Mouse (Mus musculus): Measurements from ENCODE around the gene Iapp. TPM values are rescaled to one million over a fixed set of nuclear protein-coding genes. Genes with fewer than 3 reads are reported as not detected.
"Not testable (repeated sequence)": the region's sequence is repeated elsewhere in the genome, so short reads cannot be mapped to it uniquely, and the experiment has no call there.

Iapp gene
- polyA plus RNA-seq (2012; rRNA removed) = 4.0 and 6.6 TPM in 2 replicates

GRCm38 (mm10) chr6:142298098-142298497, at the start of gene Iapp:
Gene Iapp (plus strand): TSS chr6:142298423.
- whole genome bisulfite sequencing = 75% methylated on average over 4 of the region's 4 CpGs
- H3K4me3 ChIP-seq (ENCODE audit: control insufficient read depth, insufficient read depth, low read length) = no peak within 1 kb of the TSS
- no peaks in the 10 kb centered on the region for H3K36me3 ChIP-seq (ENCODE audit: control insufficient read depth, insufficient read depth, low read length)
- no peak for TF ChIP-seq POLR2A (IDR thresholded peaks at IDR 0.05; ENCODE audit: control insufficient read depth, extremely low read depth, insufficient read depth, low read length, poor library complexity)
- TF ChIP-seq CTCF (IDR thresholded peaks at IDR 0.05; ENCODE audit: borderline replicate concordance, control insufficient read depth, extremely low read depth, insufficient read depth, low read length, poor library complexity) = no peak
- H3K27ac ChIP-seq (ENCODE audit: control insufficient read depth, insufficient read depth, low read length) = no peak within 1 kb of the TSS
- no peaks in the 10 kb centered on the region for H3K27me3 ChIP-seq (ENCODE audit: control insufficient read depth, insufficient read depth, low read length)
- H3K4me1 ChIP-seq (replicated peaks; ENCODE audit: control insufficient read depth, insufficient read depth, low read length) = no peaks in the 10 kb centered on the region
- DNase-seq = no peak

GRCm38 (mm10) chr6:142250738-142251307, 47.4 kb upstream of the Iapp start:
- DNase-seq; H3K36me3 ChIP-seq (ENCODE audit: control insufficient read depth, insufficient read depth, low read length); H3K4me1 ChIP-seq (replicated peaks; ENCODE audit: control insufficient read depth, insufficient read depth, low read length); H3K27me3 ChIP-seq (ENCODE audit: control insufficient read depth, insufficient read depth, low read length); H3K27ac ChIP-seq (ENCODE audit: control insufficient read depth, insufficient read depth, low read length); H3K4me3 ChIP-seq (ENCODE audit: control insufficient read depth, insufficient read depth, low read length): not testable (repeated sequence)
- 90% methylated on average over 1 of the region's 1 CpGs for WGBS

- no peak for DNase-seq
- H3K4me3 ChIP-seq (ENCODE audit: control insufficient read depth, insufficient read depth, low read length) = no peak overlapping the region
- H3K36me3 ChIP-seq (ENCODE audit: control insufficient read depth, insufficient read depth, low read length) = no peaks in the 10 kb centered on the region
- TF ChIP-seq POLR2A (IDR thresholded peaks at IDR 0.05; ENCODE audit: control insufficient read depth, extremely low read depth, insufficient read depth, low read length, poor library complexity) (no peak), CTCF (IDR thresholded peaks at IDR 0.05; ENCODE audit: borderline replicate concordance, control insufficient read depth, extremely low read depth, insufficient read depth, low read length, poor library complexity) (no peak)
- H3K27ac ChIP-seq (ENCODE audit: control insufficient read depth, insufficient read depth, low read length) = no peak overlapping the region
- H3K4me1 ChIP-seq (replicated peaks; ENCODE audit: control insufficient read depth, insufficient read depth, low read length) = no peaks in the 10 kb centered on the region
- WGBS = 25% methylated on average over 4 of the region's 4 CpGs
- H3K27me3 ChIP-seq (ENCODE audit: control insufficient read depth, insufficient read depth, low read length) = no peaks in the 10 kb centered on the region
These were observed 22.3 kb upstream of the Iapp start for GRCm38 (mm10) chr6:142275721-142276442.

GRCm38 (mm10) chr6:142289413-142290118, 8.7 kb upstream of the Iapp start:
- no peaks in the 10 kb centered on the region for H3K27me3 ChIP-seq (ENCODE audit: control insufficient read depth, insufficient read depth, low read length)
- no peak for TF ChIP-seq POLR2A (IDR thresholded peaks at IDR 0.05; ENCODE audit: control insufficient read depth, extremely low read depth, insufficient read depth, low read length, poor library complexity)
- no peak for TF ChIP-seq CTCF (IDR thresholded peaks at IDR 0.05; ENCODE audit: borderline replicate concordance, control insufficient read depth, extremely low read depth, insufficient read depth, low read length, poor library complexity)
- no peak overlapping the region for H3K4me3 ChIP-seq (ENCODE audit: control insufficient read depth, insufficient read depth, low read length)
- H3K4me1 ChIP-seq (replicated peaks; ENCODE audit: control insufficient read depth, insufficient read depth, low read length) = no peaks in the 10 kb centered on the region
- no peaks in the 10 kb centered on the region for H3K36me3 ChIP-seq (ENCODE audit: control insufficient read depth, insufficient read depth, low read length)
- DNase-seq = no peak
- 78% methylated on average over 12 of the region's 12 CpGs for WGBS
- no peak overlapping the region for H3K27ac ChIP-seq (ENCODE audit: control insufficient read depth, insufficient read depth, low read length)

- Histone ChIP-seq H3K4me1 (replicated peaks; ENCODE audit: control insufficient read depth, insufficient read depth, low read length) (no peaks in the 10 kb centered on the region), H3K27me3 (ENCODE audit: control insufficient read depth, insufficient read depth, low read length) (no peaks in the 10 kb centered on the region), H3K36me3 (ENCODE audit: control insufficient read depth, insufficient read depth, low read length) (no peaks in the 10 kb centered on the region), H3K27ac (ENCODE audit: control insufficient read depth, insufficient read depth, low read length) (no peak overlapping the region), H3K4me3 (ENCODE audit: control insufficient read depth, insufficient read depth, low read length) (no peak overlapping the region)
- no peak for DNase-seq
- TF ChIP-seq POLR2A (IDR thresholded peaks at IDR 0.05; ENCODE audit: control insufficient read depth, extremely low read depth, insufficient read depth, low read length, poor library complexity) (no peak), CTCF (IDR thresholded peaks at IDR 0.05; ENCODE audit: borderline replicate concordance, control insufficient read depth, extremely low read depth, insufficient read depth, low read length, poor library complexity) (no peak)
These were observed 6.9 kb downstream of the Iapp start for GRCm38 (mm10) chr6:142305076-142305475.

GRCm38 (mm10) chr6:142314285-142314684, 16.1 kb downstream of the Iapp start:
- TF ChIP-seq CTCF (IDR thresholded peaks at IDR 0.05; ENCODE audit: borderline replicate concordance, control insufficient read depth, extremely low read depth, insufficient read depth, low read length, poor library complexity) = no peak
- TF ChIP-seq POLR2A (IDR thresholded peaks at IDR 0.05; ENCODE audit: control insufficient read depth, extremely low read depth, insufficient read depth, low read length, poor library complexity) = no peak
- DNase-seq = no peak
- WGBS = 92% methylated on average over 5 of the region's 5 CpGs
- Histone ChIP-seq H3K27me3 (ENCODE audit: control insufficient read depth, insufficient read depth, low read length) (no peaks in the 10 kb centered on the region), H3K4me1 (replicated peaks; ENCODE audit: control insufficient read depth, insufficient read depth, low read length) (no peaks in the 10 kb centered on the region), H3K4me3 (ENCODE audit: control insufficient read depth, insufficient read depth, low read length) (no peak overlapping the region), H3K36me3 (ENCODE audit: control insufficient read depth, insufficient read depth, low read length) (no peaks in the 10 kb centered on the region), H3K27ac (ENCODE audit: control insufficient read depth, insufficient read depth, low read length) (no peak overlapping the region)

All from thymus, adult 2 months (tissue).